Mouse (Mus musculus) retina, adult 2 months (tissue): Measurements from ENCODE around the gene Ank2.
"Not testable (repeated sequence)": the region's sequence is repeated elsewhere in the genome, so short reads cannot be mapped to it uniquely, and the experiment has no call there.

Experiments
- DNase-seq: peaks from one replicate; pipeline ENCODE4 v3.0.0-alpha.2; 2012; ENCODE audit warnings: low read depth, low spot score

The Ank2 gene

GRCm38 (mm10) chr3:127416950-127417349 is 82.2 kb downstream of the Ank2 start:
- DNase-seq: no peak

- DNase-seq: no peak
These were observed 84.7 kb downstream of the Ank2 start for GRCm38 (mm10) chr3:127414438-127414837.

- DNase-seq: peak; percentile 44
These were observed 90.2 kb downstream of the Ank2 start for GRCm38 (mm10) chr3:127408684-127409550.

GRCm38 (mm10) chr3:127407868-127408574 is 91.1 kb downstream of the Ank2 start:
- DNase-seq: no peak

GRCm38 (mm10) chr3:127406883-127407282 is 92.3 kb downstream of the Ank2 start:
- DNase-seq: no peak

- no peak for DNase-seq
These were observed 94.8 kb downstream of the Ank2 start for GRCm38 (mm10) chr3:127404371-127404770.

- no peak for DNase-seq
These were observed 98.2 kb downstream of the Ank2 start for GRCm38 (mm10) chr3:127400976-127401375.

- not testable (repeated sequence) for DNase-seq
These were observed 98.7 kb downstream of the Ank2 start for GRCm38 (mm10) chr3:127400468-127400867.

GRCm38 (mm10) chr3:127397774-127398173 is 101.4 kb downstream of the Ank2 start:
- DNase-seq: no peak

GRCm38 (mm10) chr3:127395202-127395601 is 103.9 kb downstream of the Ank2 start:
- DNase-seq: no peak

- DNase-seq: peak; percentile 11
These were observed 112.1 kb downstream of the Ank2 start for GRCm38 (mm10) chr3:127387016-127387517.

- no peak for DNase-seq
These were observed 115.9 kb downstream of the Ank2 start for GRCm38 (mm10) chr3:127383231-127383630.

GRCm38 (mm10) chr3:127376901-127377460 is 122.2 kb downstream of the Ank2 start:
- DNase-seq: no peak

- no peak for DNase-seq
These were observed 123.0 kb downstream of the Ank2 start for GRCm38 (mm10) chr3:127375956-127376660.

- DNase-seq: no peak
These were observed 124.9 kb downstream of the Ank2 start for GRCm38 (mm10) chr3:127374190-127374710.

GRCm38 (mm10) chr3:127371774-127372173 is 127.4 kb downstream of the Ank2 start:
- no peak for DNase-seq

GRCm38 (mm10) chr3:127369529-127369928 is 129.6 kb downstream of the Ank2 start:
- no peak for DNase-seq

- no peak for DNase-seq
These were observed 131.7 kb downstream of the Ank2 start for GRCm38 (mm10) chr3:127367450-127367849.

- DNase-seq: no peak
These were observed 135.6 kb downstream of the Ank2 start for GRCm38 (mm10) chr3:127363512-127363911.

GRCm38 (mm10) chr3:127362611-127363393 is 136.3 kb downstream of the Ank2 start:
- DNase-seq: no peak

GRCm38 (mm10) chr3:127361846-127362245 is 137.3 kb downstream of the Ank2 start:
- DNase-seq: no peak
